Mouse (Mus musculus): Measurements from ENCODE around the gene Ube2i.

The Ube2i gene

GRCm38 (mm10) chr17:25215431-25215830, 59.0 kb downstream of the Ube2i start:
- no peak for DNase-seq (ENCODE audit: low spot score)

Data from ovary, postnatal 10 days (tissue).